Mouse (Mus musculus): ENCODE results near the gene Fmnl3.

- no peak for TF ChIP-seq POLR2A (IDR thresholded peaks at IDR 0.05; ENCODE audit: extremely low read depth, insufficient read depth, low read length)
- TF ChIP-seq CTCF (IDR thresholded peaks at IDR 0.05; ENCODE audit: extremely low read depth, insufficient read depth, low read length) = peak; percentile 71
Observed at GRCm38 (mm10) chr15:99370259-99370691, at the start of gene Fmnl3.

All from cortical plate, adult 2 months (tissue).